Mouse (Mus musculus): ENCODE measurements around the gene Mitf.

- TF ChIP-seq POLR2A (IDR thresholded peaks at IDR 0.05; ENCODE audit: low read depth, low read length) = no peak
- no peak for TF ChIP-seq CTCF (IDR thresholded peaks at IDR 0.05; ENCODE audit: borderline replicate concordance, insufficient read depth, low read length)
Measured at GRCm38 (mm10) chr6:97758884-97759283, 48.0 kb upstream of the Mitf start.

All from embryonic fibroblast, embryonic 13.5 days (primary cell).